Mouse (Mus musculus) spleen, postnatal 4 days (tissue): ENCODE results near the gene Bhmt.
"Not testable (repeated sequence)": the region's sequence is repeated elsewhere in the genome, so short reads cannot be mapped to it uniquely, and the experiment has no call there.

Experiments used
- DNase-seq, 2 experiments: peaks; one replicate each; pipeline ENCODE4 v3.0.0; 2022; ENCODE audit warnings: low spot score in 2 of 2

Gene Bhmt

DNA sequence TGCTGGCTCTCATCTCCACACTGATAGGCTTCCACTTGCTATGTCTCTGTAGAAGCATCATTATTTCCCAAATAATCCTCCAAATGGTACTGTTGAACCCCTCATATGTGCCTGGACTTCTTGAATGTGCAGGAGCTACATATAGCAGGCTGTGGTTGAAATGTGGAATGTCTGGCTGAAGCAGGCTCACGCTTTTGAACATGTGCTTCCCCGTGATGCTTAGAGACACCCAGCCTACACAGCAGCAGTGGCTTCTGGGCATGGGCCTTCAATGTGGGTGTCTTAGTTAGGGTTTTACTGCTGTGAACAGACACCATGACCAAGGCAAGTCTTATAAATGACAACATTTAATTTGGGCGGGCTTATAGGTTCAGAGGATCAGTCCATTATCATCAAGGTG, 30.1 kb downstream of the Bhmt start:
- DNase-seq = no peak

DNA sequence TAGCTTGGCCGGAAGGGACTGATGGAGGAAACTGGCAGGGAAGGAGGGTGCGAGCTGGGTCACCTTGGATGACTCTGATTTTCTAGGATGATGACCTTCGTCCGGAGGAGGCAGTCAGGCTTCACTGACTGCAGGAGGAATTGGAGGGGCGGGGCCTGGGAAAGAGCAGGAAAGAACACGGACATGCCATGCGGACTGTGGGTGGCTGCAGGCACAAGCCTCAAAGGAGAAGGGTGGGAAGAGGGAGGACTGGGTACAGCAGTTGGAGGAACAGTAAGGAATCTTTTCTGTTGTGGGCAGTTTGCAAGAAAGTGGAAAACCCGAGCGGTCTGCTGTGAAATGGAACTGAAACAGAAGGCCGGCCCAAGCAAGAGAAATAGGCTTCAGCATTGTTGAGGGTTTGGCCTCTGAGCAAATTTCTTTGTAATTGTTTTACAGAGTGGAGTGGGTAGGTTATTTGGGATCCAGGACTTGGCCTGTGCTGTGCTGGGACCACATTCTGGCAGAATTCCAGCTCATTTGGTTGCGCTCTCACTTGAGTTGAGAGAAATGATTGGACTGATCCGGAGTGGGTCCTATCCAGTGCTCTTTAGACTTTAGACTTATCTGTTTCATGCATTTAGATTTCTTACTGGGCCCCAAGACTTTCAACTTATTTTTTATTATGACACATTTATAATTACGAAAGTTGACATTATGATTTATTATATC, 30.7 kb downstream of the Bhmt start:
- no peak for DNase-seq

DNA sequence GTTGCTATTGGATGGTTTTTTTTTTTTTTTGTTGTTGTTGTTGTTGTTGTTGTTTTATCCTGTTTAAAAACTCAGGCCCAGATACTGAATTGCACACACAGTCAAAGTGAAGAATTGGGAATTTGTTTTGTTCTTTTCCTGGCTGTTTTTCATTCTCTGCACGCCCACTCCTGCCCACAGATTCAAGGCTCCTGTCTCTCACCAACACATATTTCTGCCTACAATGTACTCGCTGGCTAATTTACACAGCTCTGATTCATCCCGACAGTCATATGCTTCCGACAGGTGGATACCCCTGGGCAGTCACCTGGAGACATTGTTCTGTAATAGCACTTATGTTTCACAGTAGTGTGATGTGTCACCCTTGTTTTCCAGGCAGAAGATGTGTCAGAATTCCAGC, 33.1 kb downstream of the Bhmt start:
- DNase-seq = no peak

DNA sequence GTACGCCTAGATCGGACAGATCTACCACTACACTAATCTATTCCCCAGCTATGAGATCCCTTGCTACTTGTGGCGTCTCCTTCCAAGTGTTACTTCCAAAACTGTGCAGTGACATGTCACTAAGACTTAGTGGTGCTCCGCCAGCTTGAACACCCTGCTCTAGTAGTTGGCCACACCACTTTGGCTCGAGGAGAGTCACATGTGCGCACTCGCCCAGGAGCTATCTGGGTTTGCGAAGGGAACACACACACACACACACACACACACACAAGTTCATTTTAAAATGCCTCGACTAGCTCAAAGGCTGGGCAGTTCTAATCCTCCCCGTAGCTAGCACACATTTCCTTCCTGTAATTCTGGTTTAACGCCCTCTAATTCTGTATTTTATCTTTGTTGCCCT, 36.2 kb downstream of the Bhmt start:
- DNase-seq = no peak

DNA sequence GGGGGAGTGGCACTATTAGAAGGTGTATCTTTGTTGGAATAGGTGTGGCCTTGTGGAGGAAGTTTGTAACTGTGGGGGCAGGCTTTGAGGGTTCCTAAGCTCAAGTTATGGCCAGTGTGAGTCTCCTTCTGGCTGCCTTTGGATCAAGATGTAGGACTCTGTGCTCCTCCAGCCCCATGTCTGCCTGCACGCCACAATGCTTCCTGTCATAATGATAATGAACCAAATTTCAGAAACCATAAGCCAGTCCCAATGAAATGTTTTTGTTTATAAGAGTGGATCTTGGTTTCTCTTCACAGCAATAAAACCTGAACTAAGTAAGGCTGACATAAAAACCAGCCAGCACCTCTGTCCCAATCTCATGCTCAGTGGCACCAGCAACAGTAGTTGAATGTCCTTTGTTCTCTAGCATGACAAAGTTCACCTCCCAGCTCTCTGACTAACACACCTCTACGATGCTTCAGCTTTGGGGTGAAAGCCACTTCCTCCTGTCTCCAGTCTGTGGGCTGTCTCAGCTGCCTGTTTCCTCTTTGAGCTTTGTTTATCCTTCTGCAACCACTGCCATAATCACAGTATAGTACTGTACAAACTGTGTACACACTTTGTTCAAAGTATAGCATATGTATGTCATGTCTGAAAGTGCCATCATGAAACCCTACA, 44.6 kb downstream of the Bhmt start:
- no peak for DNase-seq

DNA sequence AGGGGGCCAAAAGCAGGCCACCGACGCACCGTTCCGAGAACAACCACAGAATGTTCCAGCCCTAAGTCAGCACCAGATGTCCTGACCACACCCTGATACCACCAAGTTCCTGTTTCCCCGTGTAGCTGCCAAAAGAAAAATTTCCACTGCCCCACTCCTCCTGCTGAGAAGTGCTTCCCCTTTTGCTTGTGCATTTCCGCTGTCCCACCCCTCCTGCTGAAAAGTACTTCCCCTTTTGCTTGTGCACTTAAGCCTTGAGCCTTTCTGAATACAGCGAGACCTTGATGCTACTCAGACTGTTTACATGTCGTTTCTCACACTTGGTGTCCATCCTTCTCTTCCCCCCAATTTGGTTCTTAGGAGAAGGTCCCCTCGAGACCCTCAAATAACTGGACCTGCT, 55.2 kb downstream of the Bhmt start:
- DNase-seq = not testable (repeated sequence)

DNA sequence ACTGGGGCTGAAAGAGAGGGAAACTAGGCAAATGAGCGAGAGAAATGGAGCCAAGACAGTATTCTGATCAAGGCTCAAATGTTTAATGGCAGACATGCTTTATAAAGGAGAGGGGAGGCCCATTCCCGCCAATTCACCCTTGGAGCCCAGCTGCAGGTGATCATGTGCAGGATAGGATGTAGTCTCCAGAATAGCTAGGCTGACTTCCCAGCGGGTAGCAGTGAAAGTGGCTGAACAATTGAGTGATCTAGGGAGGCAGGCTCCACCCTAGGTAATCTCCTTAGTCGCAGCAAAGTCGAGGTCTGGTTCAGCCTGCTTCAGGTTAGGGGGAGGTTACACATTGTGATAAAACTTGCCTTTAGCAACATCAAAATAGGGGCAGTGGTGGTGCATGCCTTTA, 57.3 kb downstream of the Bhmt start:
- no peak for DNase-seq

DNA sequence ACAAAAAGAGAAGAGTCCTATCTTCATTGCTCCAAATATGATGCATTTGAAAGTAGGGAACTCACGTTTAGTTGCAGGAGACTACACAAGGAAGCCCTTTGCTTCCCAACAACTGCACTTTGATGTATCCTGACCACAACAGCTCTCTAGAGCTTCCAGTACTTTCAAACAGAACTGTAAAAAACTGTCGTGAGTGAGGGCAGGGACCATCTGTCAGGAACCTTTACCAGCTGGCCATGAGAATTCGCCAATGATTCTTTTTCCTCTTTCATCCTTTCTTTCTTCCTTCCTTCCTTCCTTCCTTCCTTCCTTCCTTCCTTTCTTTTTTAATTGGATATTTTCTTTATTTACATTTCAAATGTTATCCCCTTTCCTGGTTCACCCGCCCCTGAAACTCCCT, 68.1 kb downstream of the Bhmt start:
- DNase-seq = no peak
